Mouse (Mus musculus) heart, adult 2 months (tissue): ENCODE data around the gene Asb2. TPM values are rescaled to one million over a fixed set of nuclear protein-coding genes. Genes with fewer than 3 reads are reported as not detected.

Experiments
- DNase-seq, 2 experiments: peaks; one replicate each; pipeline ENCODE4 v3.0.0; 2021
- H3K27ac ChIP-seq: fragments of 200-600 bp; 2 replicates; pipeline ENCODE4 v1.8.1; 2022
- H3K27me3 ChIP-seq: fragments of 200-500 bp; 2 replicates; pipeline ENCODE4 v1.6.1; 2012; ENCODE audit warnings: mild to moderate bottlenecking, low read length, inconsistent platforms, mixed read lengths; ENCODE audit not compliant: control insufficient read depth, insufficient read depth
- H3K36me3 ChIP-seq: fragments of 200-500 bp; 2 replicates; pipeline ENCODE4 v1.6.1; 2012; ENCODE audit warnings: low read length, inconsistent platforms; ENCODE audit not compliant: control insufficient read depth, insufficient read depth
- H3K4me1 ChIP-seq: fragments of 200-500 bp; 2 replicates; pipeline ENCODE4 v1.6.1; 2011; ENCODE audit warnings: low read length; ENCODE audit not compliant: control insufficient read depth, insufficient read depth
- H3K4me3 ChIP-seq: fragments of 200-600 bp; 2 replicates; pipeline ENCODE4 v1.8.1; 2022
- H3K79me2 ChIP-seq: fragments of 200-500 bp; replicated peaks from 2 replicates; pipeline ENCODE4 v1.6.1; 2012; ENCODE audit warnings: mild to moderate bottlenecking, inconsistent platforms, low read length, moderate library complexity, mixed read lengths; ENCODE audit not compliant: control insufficient read depth, insufficient read depth
- H3K9ac ChIP-seq: fragments of 200-500 bp; 2 replicates; pipeline ENCODE4 v1.6.1; 2012; ENCODE audit warnings: low read depth, mild to moderate bottlenecking, control low read depth, inconsistent platforms, low read length, mixed read lengths
- CTCF ChIP-seq: fragments of 200-600 bp; IDR thresholded peaks from 2 replicates; pipeline ENCODE4 v1.8.1; 2022; ENCODE audit warnings: antibody characterized with exemption, mild to moderate bottlenecking, moderate library complexity
- EP300 ChIP-seq: fragments of 200-500 bp; IDR thresholded peaks from 2 replicates; pipeline ENCODE4 v1.6.1; 2011; ENCODE audit warnings: low read depth, low read length, control low read depth; ENCODE audit not compliant: insufficient read depth
- POLR2A ChIP-seq: fragments of 200-500 bp; IDR thresholded peaks from 2 replicates; pipeline ENCODE4 v1.6.1; 2011; ENCODE audit warnings: mild to moderate bottlenecking, low read depth, low read length, control low read depth; ENCODE audit not compliant: insufficient read depth
- WGBS: fragments of 180-500 bp; shearing (Covaris S2); methylation state at CpG from one replicate; pipeline ENCODE4 v1.1.7; 2018; 5-methylcytosine and 5-hydroxymethylcytosine counted together
- intact Hi-C: fragments of 180-260 bp; cut with DNase I; formaldehyde crosslinking; loops from one replicate; pipeline ENCODE4 v1.15.1; 2025
- polyA plus RNA-seq: library from polyadenylated mRNA; depleted of rRNA; stranded (reverse); fragments of >200 nt; gene quantifications from 2 replicates; pipeline ENCODE4 v1.2.3, GENCODE M21; 2012
- total RNA-seq, 2 experiments: library from RNA; stranded (reverse); gene quantifications; 2 replicates each; pipeline ENCODE4 v1.2.3; 2021

Asb2 gene
- total and polyA plus RNA-seq, 3 experiments = 419 to 541 (median 533) TPM

GRCm38 (mm10) chr12:103391098-103391497 lies 35.3 kb upstream of the Asb2 start:
- H3K27ac ChIP-seq = no peak overlapping the region
- H3K79me2 ChIP-seq = no peaks in the 10 kb centered on the region
- H3K27me3 ChIP-seq = no peaks in the 10 kb centered on the region
- no peak overlapping the region for H3K9ac ChIP-seq
- no peaks in the 10 kb centered on the region for H3K36me3 ChIP-seq
- peaks cover 3% of the 10 kb centered on the region for H3K4me1 ChIP-seq
- 62% methylated on average over 7 of the region's 7 CpGs for WGBS
- H3K4me3 ChIP-seq = no peak overlapping the region
- intact Hi-C loops = no loop called here
- DNase-seq = no peak
- TF ChIP-seq EP300 = no peak
- TF ChIP-seq CTCF = no peak
- TF ChIP-seq POLR2A = no peak

- H3K27me3 ChIP-seq = no peaks in the 10 kb centered on the region
- no peak overlapping the region for H3K9ac ChIP-seq
- H3K4me1 ChIP-seq = peaks cover 3% of the 10 kb centered on the region
- no peak overlapping the region for H3K27ac ChIP-seq
- no peak overlapping the region for H3K4me3 ChIP-seq
- H3K79me2 ChIP-seq = no peaks in the 10 kb centered on the region
- no peaks in the 10 kb centered on the region for H3K36me3 ChIP-seq
- DNase-seq = no peak
- WGBS = 71% methylated on average over 4 of the region's 4 CpGs
- TF ChIP-seq CTCF (no peak), POLR2A (no peak), EP300 (no peak)
- intact Hi-C loops = loop anchor here (5.0 kb wide), 1 partner anchor 37 kb away; the partner anchor contains the start of gene Ddx24
Measured at GRCm38 (mm10) chr12:103389982-103390381, 34.2 kb upstream of the Asb2 start.

GRCm38 (mm10) chr12:103389348-103389727 lies 33.5 kb upstream of the Asb2 start:
- 68% methylated on average over 2 of the region's 2 CpGs for WGBS
- Histone ChIP-seq H3K9ac (no peak overlapping the region; the same call in 1 of the 2 replicates), H3K36me3 (no peaks in the 10 kb centered on the region), H3K4me1 (peaks cover 3% of the 10 kb centered on the region), H3K27ac (no peak overlapping the region), H3K27me3 (no peaks in the 10 kb centered on the region), H3K4me3 (peak overlapping the region; percentile 92; the same call in 1 of the 2 replicates), H3K79me2 (no peaks in the 10 kb centered on the region)
- DNase-seq = no peak
- TF ChIP-seq EP300 = no peak
- no peak for TF ChIP-seq POLR2A
- no peak for TF ChIP-seq CTCF
- intact Hi-C loops = loop anchor here (5.0 kb wide), 1 partner anchor 38 kb away; the partner anchor contains the start of gene Ddx24

- peaks cover 3% of the 10 kb centered on the region for H3K4me1 ChIP-seq
- intact Hi-C loops = loop anchor here (5.0 kb wide), 1 partner anchor 39 kb away; the partner anchor contains the start of gene Ddx24
- no peaks in the 10 kb centered on the region for H3K27me3 ChIP-seq
Measured at GRCm38 (mm10) chr12:103388505-103389347, 32.9 kb upstream of the Asb2 start, which contains the start of gene Otub2. TSS of gene Otub2 (plus strand) at chr12:103388682.

GRCm38 (mm10) chr12:103380226-103380625 lies 24.4 kb upstream of the Asb2 start:
- Histone ChIP-seq H3K27me3 (no peaks in the 10 kb centered on the region), H3K36me3 (no peaks in the 10 kb centered on the region), H3K79me2 (no peaks in the 10 kb centered on the region), H3K4me1 (no peaks in the 10 kb centered on the region), H3K9ac (no peak overlapping the region), H3K27ac (no peak overlapping the region), H3K4me3 (no peak overlapping the region)
- intact Hi-C loops = no loop called here
- DNase-seq = no peak
- WGBS = 79% methylated on average over 4 of the region's 4 CpGs
- TF ChIP-seq EP300 (no peak), POLR2A (no peak), CTCF (no peak)

More at GRCm38 (mm10) chr12:103388505-103389347, 32.9 kb upstream of the Asb2 start, which contains the start of gene Otub2:
- DNase-seq = peak; percentile 98
- H3K27ac ChIP-seq = peak within 1 kb of the TSS; percentile 84
- 1% methylated on average over 58 of the region's 58 CpGs for WGBS
- no peaks in the 10 kb centered on the region for H3K36me3 ChIP-seq
- H3K4me3 ChIP-seq = peak within 1 kb of the TSS; percentile 92
- peak within 1 kb of the TSS; percentile 93 for H3K9ac ChIP-seq
- TF ChIP-seq CTCF = peak; percentile 38
- TF ChIP-seq POLR2A = peak; percentile 57
- TF ChIP-seq EP300 = no peak
- no peaks in the 10 kb centered on the region for H3K79me2 ChIP-seq

- intact Hi-C loops = no loop called here
- no peak overlapping the region for H3K9ac ChIP-seq
- no peak overlapping the region for H3K4me3 ChIP-seq
- 47% methylated on average over 4 of the region's 4 CpGs for WGBS
- no peaks in the 10 kb centered on the region for H3K79me2 ChIP-seq
- no peak for DNase-seq
- TF ChIP-seq CTCF = no peak
- no peak for TF ChIP-seq POLR2A
- TF ChIP-seq EP300 = no peak
- no peak overlapping the region for H3K27ac ChIP-seq
- no peaks in the 10 kb centered on the region for H3K36me3 ChIP-seq
- H3K27me3 ChIP-seq = no peaks in the 10 kb centered on the region
- no peaks in the 10 kb centered on the region for H3K4me1 ChIP-seq
Measured at GRCm38 (mm10) chr12:103376774-103377173, 21.0 kb upstream of the Asb2 start.
